Mouse (Mus musculus) heart, embryonic 10.5 days (tissue): Measurements from ENCODE around the gene Epb41l2. TPM values are rescaled to one million over a fixed set of nuclear protein-coding genes. Genes with fewer than 3 reads are reported as not detected.

ENCODE experiments used
- DNase-seq: peaks from one replicate; pipeline ENCODE4 v3.0.0-alpha.2; 2017; ENCODE audit warnings: low spot score
- H3K27ac ChIP-seq: fragments of 300-500 bp; sonication (generic); 2 replicates; pipeline ENCODE4 v1.5.1; 2016; ENCODE audit warnings: mild to moderate bottlenecking
- H3K27me3 ChIP-seq: fragments of 300-500 bp; sonication (generic); 2 replicates; pipeline ENCODE4 v1.6.1; 2016; ENCODE audit warnings: mild to moderate bottlenecking; ENCODE audit not compliant: poor library complexity, insufficient read depth, severe bottlenecking
- H3K36me3 ChIP-seq: fragments of 300-500 bp; sonication (generic); 2 replicates; pipeline ENCODE4 v1.6.1; 2016; ENCODE audit warnings: mild to moderate bottlenecking, moderate library complexity
- H3K4me1 ChIP-seq: fragments of 300-500 bp; sonication (generic); 2 replicates; pipeline ENCODE4 v1.6.1; 2016; ENCODE audit warnings: mild to moderate bottlenecking
- H3K4me3 ChIP-seq: fragments of 300-500 bp; sonication (generic); 2 replicates; pipeline ENCODE4 v1.5.1; 2016; ENCODE audit warnings: mild to moderate bottlenecking, moderate library complexity
- H3K9me3 ChIP-seq: fragments of 300-500 bp; sonication (generic); 2 replicates; pipeline ENCODE4 v1.6.1; 2016; ENCODE audit warnings: mild to moderate bottlenecking, moderate library complexity
- WGBS: fragments of 180-500 bp; shearing (Covaris S2); methylation state at CpG from one replicate; pipeline ENCODE4 v1.1.7; 2016; 5-methylcytosine and 5-hydroxymethylcytosine counted together
- polyA plus RNA-seq: library from polyadenylated mRNA; unstranded; fragments of >200 nt; fragmentation: Nextera tagmentation; extraction: Ambion mirVana; gene quantifications from 2 replicates; pipeline ENCODE4 v1.2.1, GENCODE M21; 2016

Gene Epb41l2
- polyA plus RNA-seq, 1 experiment from 2014 or later, result 55.6 TPM

DNA sequence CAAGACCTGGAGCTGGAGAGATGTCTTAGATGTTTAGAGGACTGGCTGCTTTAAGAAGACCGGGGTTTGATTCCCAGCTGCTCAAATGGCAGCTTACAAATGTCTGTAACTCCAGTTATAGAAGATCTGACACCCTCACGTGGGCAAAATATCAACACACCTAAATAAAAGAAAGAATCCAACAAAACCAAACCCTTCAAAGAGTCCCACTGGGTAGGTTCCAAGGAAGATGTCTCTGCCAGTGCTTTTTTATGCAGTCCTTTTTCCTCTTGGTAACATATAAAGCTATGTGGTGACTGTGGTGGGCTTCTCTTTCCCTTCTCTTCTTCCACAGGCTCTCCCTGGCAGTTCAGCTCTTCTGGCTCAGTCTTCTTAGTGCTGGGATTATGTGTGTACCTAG is 11.7 kb downstream of the Epb41l2 start:
- H3K27ac ChIP-seq, result 0 out of 2 replicates have a peak overlapping the region, but pooled peaks have one; percentile 7
- no peak for DNase-seq

DNA sequence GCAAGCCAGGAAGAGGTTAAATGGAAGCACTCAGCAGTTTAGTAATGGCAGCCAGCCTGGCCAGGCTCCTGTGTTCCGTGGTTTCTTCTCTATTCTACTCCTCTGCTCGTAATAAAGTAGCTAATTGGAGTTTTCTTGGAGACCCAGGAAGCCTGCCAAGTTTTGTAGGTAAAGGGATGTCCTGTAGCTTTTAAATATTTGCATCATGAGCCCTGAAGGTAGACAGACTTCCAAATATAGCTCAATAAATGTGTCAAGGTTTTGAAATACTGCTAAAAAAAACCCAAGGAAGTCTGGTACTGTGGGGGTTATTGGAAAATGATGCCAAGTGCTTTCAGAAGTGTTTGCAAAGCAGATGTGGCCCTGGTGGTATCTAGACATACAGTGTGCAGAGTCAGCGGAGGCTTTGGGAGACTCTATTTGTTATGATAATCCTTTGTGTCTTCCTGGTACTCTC is 12.3 kb downstream of the Epb41l2 start:
- peaks cover 50% of the 10 kb centered on the region for H3K4me1 ChIP-seq
- no peaks in the 10 kb centered on the region for H3K9me3 ChIP-seq
- peaks cover 1% of the 10 kb centered on the region; the same call in 1 of the 2 replicates for H3K36me3 ChIP-seq
- no peak overlapping the region for H3K4me3 ChIP-seq
- 35% methylated on average over 3 of the region's 3 CpGs for WGBS
- H3K27me3 ChIP-seq, result no peaks in the 10 kb centered on the region
- 0 out of 2 replicates have a peak overlapping the region, but pooled peaks have one; percentile 11 for H3K27ac ChIP-seq
- peak; percentile 24 for DNase-seq

More for the DNA sequence above, 11.7 kb downstream of the Epb41l2 start:
- no peaks in the 10 kb centered on the region for H3K36me3 ChIP-seq
- no peaks in the 10 kb centered on the region for H3K9me3 ChIP-seq
- WGBS, result 80% methylated on average over 2 of the region's 2 CpGs
- H3K4me3 ChIP-seq, result no peak overlapping the region
- H3K27me3 ChIP-seq, result no peaks in the 10 kb centered on the region
- peaks cover 56% of the 10 kb centered on the region for H3K4me1 ChIP-seq

DNA sequence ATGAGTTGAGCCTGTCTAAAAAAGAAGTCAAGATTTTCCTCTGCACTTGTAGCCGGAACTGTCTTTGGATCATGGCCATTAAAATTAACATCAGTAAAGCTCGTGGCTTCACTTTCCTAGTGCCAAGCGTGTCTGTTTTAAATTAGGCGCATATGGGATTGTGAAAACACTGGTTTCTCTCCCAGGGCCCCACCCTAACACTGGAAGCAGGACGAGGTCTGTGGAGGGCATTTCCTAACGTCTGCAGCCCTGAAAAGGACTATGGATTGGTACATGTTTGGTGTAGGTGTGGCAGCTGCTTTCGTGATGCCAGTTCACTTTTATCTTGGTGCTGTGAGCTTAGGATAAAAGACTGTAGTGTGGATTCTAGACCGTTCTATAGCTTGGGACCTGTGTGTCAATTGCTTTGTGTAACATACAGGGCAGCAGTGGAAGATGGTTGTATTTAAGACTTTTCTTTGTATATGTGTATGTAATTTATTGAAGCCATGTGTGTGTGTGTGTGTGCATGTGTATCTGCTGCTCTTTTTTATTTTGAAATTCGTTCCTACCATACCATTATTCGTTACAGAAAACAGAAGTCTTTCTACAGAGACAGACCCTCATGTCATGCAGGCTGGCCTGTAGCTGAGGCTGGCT is 13.0 kb downstream of the Epb41l2 start:
- H3K4me3 ChIP-seq, result no peak overlapping the region
- peaks cover 49% of the 10 kb centered on the region for H3K4me1 ChIP-seq
- no peaks in the 10 kb centered on the region for H3K9me3 ChIP-seq
- WGBS, result 54% methylated on average over 10 of the region's 10 CpGs
- H3K27me3 ChIP-seq, result no peaks in the 10 kb centered on the region
- DNase-seq, result peak; percentile 48
- H3K27ac ChIP-seq, result no peak overlapping the region
- H3K36me3 ChIP-seq, result peaks cover 8% of the 10 kb centered on the region

DNA sequence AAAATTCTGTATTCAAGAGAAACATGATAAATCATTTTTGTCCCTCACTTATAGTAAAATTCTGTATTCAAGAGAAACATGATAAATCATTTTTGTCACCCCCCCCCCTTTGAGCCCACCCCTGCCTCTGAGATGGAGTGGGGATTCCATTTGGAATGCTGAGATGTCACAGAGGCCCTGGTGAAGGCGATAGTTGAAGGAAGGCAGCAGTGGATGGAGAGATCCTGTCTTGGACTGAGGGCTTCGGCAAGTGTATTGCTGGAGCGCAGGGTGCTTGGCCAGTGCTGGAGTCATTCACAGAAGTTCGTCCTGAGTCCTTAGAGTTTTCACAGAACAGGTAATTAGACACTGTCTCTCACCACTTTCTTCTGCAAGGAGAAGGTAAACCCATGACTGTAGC is 15.4 kb downstream of the Epb41l2 start:
- Histone ChIP-seq H3K27me3 (no peaks in the 10 kb centered on the region), H3K36me3 (peaks cover 26% of the 10 kb centered on the region), H3K27ac (no peak overlapping the region), H3K9me3 (no peaks in the 10 kb centered on the region), H3K4me3 (no peak overlapping the region), H3K4me1 (peaks cover 43% of the 10 kb centered on the region)
- 58% methylated on average over 4 of the region's 4 CpGs for WGBS
- no peak for DNase-seq

DNA sequence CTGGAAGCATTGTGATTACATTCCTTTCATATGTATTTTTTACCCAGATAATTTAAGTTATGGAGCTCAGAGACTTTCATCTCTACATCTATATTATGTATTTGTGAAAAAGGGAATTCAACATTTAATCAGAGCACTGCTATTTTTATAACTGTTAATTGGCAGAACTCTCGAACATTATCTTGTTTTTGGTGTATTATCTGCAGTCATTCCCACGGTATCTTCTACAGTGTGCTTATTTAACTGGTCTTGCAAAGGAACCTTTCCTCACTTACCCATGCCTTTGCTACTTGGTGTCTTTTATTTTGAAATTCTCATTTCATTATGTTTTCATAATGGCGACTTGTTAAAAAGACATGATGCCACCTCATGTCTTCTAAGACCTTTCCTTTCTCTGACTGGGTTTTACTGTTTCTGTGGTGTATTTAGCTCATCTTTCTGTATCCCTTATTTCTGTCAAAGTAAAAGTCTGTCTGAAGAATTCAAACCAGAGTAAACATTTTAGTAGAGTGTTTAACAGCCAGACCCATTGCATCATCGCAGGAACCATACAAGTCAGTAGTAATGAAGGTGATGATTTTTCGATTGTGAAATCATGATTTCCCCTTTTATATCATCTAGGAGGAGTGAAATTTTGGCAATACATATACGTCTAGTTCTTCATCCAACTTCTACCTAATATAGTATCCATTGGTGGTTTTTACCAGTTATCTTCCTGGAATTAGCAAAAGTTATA is 21.3 kb downstream of the Epb41l2 start:
- WGBS, result 63% methylated on average over 6 of the region's 6 CpGs
- peaks cover 26% of the 10 kb centered on the region for H3K36me3 ChIP-seq
- no peak for DNase-seq
- peaks cover 29% of the 10 kb centered on the region; the same call in 1 of the 2 replicates for H3K4me1 ChIP-seq
- no peak overlapping the region for H3K4me3 ChIP-seq
- H3K27ac ChIP-seq, result no peak overlapping the region
- no peaks in the 10 kb centered on the region for H3K9me3 ChIP-seq
- H3K27me3 ChIP-seq, result no peaks in the 10 kb centered on the region

DNA sequence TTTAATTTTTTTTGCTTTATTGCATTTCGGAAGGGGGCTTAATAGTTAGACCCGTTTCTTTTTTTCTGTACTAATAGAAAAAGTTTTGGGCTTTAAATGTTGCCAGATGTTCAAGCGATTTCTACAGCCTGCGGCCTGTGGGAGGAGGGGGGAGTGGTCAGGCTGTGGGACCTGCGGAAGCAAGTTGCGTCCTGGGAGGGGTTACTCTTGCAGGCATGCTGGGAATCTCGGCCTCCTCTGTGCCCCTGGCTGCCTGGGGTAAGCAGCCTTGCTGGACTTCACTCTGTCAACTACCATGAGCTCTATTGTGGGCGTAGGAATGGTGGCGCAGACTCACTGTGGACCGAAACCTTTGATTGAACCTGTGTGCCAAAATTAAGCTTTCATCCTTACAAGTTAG is 22.4 kb downstream of the Epb41l2 start:
- Histone ChIP-seq H3K27me3 (no peaks in the 10 kb centered on the region), H3K4me1 (peaks cover 39% of the 10 kb centered on the region), H3K27ac (no peak overlapping the region), H3K36me3 (peaks cover 24% of the 10 kb centered on the region), H3K9me3 (no peaks in the 10 kb centered on the region), H3K4me3 (no peak overlapping the region)
- no peak for DNase-seq
- 42% methylated on average over 10 of the region's 10 CpGs for WGBS

DNA sequence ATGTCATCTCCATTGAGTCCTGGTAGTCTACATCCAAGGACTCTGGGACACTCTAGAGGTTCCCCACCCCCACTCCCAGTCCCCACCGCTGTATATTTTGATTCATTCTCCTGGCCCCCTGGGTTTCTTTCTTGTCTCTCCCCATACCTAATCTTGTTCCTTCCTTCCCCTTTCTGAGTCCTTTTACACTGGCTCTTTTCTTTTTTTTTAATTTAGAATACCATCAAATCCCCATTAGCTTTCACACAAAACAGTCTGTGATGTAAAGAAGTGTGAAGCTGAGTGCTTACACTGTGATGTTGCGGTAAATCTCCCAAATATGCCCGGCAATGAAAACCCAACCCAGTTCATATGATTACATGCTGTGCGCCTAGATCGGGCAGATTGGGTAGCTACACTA is 23.6 kb downstream of the Epb41l2 start:
- Histone ChIP-seq H3K9me3 (no peaks in the 10 kb centered on the region), H3K4me1 (peaks cover 51% of the 10 kb centered on the region), H3K27me3 (no peaks in the 10 kb centered on the region), H3K4me3 (no peak overlapping the region), H3K27ac (no peak overlapping the region), H3K36me3 (peaks cover 12% of the 10 kb centered on the region)
- 67% methylated on average over 5 of the region's 5 CpGs for WGBS
- no peak for DNase-seq

DNA sequence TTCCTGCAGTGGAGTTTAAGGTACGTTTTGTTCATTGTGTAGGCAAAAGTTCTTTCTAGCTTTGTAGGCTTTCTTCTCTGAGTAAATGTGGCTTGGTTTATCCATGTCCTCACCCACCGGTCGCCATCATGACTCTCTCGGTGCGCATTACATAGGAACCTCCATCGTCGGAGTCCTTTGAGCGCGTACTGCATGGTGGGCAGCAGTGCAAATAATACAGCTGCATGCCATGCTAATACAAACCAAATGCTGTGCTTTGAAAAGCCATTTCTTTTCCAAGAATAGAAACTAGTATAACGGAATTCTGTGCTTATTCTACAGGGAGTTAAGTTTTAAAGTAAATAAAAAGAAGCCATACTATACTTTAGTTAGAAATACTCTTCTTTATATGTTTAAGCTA is 24.8 kb downstream of the Epb41l2 start:
- no peaks in the 10 kb centered on the region for H3K27me3 ChIP-seq
- no peak overlapping the region for H3K4me3 ChIP-seq
- H3K36me3 ChIP-seq, result peaks cover 1% of the 10 kb centered on the region
- peaks cover 55% of the 10 kb centered on the region for H3K4me1 ChIP-seq
- H3K27ac ChIP-seq, result no peak overlapping the region
- no peak for DNase-seq
- no peaks in the 10 kb centered on the region for H3K9me3 ChIP-seq
- WGBS, result 90% methylated on average over 10 of the region's 10 CpGs

DNA sequence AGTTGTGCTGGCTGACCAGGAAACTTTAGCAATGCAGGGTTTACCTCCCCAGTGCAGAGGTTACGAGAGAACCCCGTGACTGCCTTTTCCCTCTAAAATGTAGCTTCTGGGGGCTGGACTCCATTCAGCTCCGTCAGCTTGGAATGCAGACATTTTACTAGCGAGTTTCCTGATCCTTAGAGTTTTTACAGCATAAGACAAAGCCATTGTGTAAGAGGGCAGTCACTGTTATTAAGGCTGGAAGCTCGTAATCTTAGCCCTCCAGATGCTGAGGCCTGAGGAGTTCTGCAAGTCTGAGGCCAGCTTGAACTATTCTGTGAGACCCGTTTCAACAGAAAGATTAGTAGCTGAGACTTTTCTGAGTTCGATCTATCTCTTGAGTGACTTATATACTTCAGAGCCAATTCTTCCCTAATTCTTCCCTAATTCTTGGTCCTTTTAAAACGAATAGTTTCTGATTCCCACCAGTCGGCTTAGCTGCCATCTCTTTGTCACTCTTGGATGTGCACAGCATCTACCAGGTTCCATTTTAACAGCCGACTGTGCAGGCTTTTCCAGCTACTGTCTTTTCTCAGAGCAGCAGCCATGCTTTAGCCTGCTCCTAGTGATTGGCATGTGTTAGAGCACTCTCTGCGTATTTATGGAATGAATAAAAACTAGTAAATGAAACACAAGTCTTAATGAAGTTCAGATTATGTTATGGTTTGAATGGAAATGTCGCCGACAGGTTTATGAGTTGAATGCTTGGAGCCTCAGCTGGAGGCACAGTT is 26.4 kb downstream of the Epb41l2 start:
- no peak for DNase-seq
- peaks cover 50% of the 10 kb centered on the region for H3K4me1 ChIP-seq
- no peaks in the 10 kb centered on the region for H3K9me3 ChIP-seq
- WGBS, result 58% methylated on average over 13 of the region's 13 CpGs
- no peaks in the 10 kb centered on the region; the same call in 1 of the 2 replicates for H3K36me3 ChIP-seq
- no peak overlapping the region for H3K4me3 ChIP-seq
- H3K27ac ChIP-seq, result peak overlapping the region; percentile 45; the same call in 1 of the 2 replicates
- H3K27me3 ChIP-seq, result no peaks in the 10 kb centered on the region

DNA sequence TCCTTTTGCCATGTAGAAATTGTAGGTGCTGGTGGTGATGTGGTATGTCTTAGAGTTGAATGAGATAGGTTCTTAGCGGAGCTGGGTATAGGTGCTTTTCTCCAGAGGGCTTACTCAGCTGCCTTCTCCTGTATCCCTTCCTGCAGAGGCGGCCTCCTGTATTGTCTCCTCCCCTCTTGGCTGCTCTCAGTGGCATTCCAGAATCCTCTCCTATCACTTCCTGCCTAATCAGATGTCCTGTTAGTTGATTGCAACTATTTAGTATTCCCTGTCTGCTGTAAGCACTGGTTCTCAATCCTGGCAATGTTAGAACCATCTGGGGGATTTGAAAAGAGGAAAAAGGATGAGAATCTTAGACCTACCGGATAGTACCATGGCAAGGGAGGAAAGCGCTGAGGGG is 27.3 kb downstream of the Epb41l2 start:
- Histone ChIP-seq H3K4me1 (peaks cover 47% of the 10 kb centered on the region), H3K27me3 (no peaks in the 10 kb centered on the region), H3K27ac (peak overlapping the region; percentile 31; the same call in 1 of the 2 replicates), H3K9me3 (no peaks in the 10 kb centered on the region), H3K36me3 (no peaks in the 10 kb centered on the region; the same call in 1 of the 2 replicates), H3K4me3 (no peak overlapping the region)
- no peak for DNase-seq
- 40% methylated on average over 4 of the region's 4 CpGs for WGBS

DNA sequence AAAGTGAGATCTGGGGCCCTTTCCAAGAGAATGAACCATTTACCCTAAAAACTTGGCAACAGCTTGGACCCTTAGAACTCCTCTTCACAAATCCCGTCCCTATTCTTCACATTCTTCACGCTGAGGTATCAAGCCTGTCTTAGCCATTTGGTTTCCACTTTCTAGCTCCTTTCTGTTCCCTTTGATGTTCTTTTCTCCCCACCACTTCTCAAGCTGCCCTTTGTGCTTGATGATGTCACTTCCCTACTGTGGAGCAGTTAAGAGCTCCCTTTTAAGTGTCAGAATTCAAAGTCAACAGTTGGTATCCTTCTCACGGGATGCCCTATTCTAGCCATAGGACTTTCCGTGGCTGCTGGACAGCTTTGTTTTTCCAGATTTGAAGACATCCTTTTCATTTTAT is 27.7 kb downstream of the Epb41l2 start:
- DNase-seq, result no peak
- H3K27ac ChIP-seq, result peak overlapping the region; percentile 31; the same call in 1 of the 2 replicates
- no peaks in the 10 kb centered on the region for H3K9me3 ChIP-seq
- H3K4me3 ChIP-seq, result no peak overlapping the region
- H3K27me3 ChIP-seq, result no peaks in the 10 kb centered on the region
- peaks cover 44% of the 10 kb centered on the region for H3K4me1 ChIP-seq
- 21% methylated on average over 4 of the region's 4 CpGs for WGBS
- no peaks in the 10 kb centered on the region for H3K36me3 ChIP-seq

DNA sequence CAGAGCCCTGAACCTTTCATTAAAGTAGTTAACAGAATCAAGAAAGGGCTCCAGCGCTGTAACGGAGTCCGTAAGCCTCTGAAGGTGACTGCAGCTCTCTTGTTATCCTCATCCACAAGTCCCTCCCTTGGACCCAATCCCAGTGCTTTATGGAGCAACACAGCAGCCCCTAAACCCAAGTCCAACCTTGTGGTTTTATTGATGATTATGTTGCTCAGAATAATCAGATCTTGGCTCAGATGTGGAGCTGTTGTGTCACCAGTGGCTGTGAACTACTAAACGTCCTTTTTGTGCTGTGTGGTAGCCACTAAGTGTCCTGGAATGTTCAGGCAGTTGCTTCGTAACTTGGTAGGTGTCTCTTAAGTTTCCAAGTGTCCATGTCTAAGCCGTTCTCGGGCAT is 33.2 kb downstream of the Epb41l2 start:
- H3K27ac ChIP-seq, result 0 out of 2 replicates have a peak overlapping the region, but pooled peaks have one; percentile 16
- WGBS, result 81% methylated on average over 7 of the region's 7 CpGs
- no peaks in the 10 kb centered on the region for H3K27me3 ChIP-seq
- H3K4me3 ChIP-seq, result no peak overlapping the region
- peaks cover 38% of the 10 kb centered on the region for H3K4me1 ChIP-seq
- H3K9me3 ChIP-seq, result no peaks in the 10 kb centered on the region
- no peaks in the 10 kb centered on the region for H3K36me3 ChIP-seq
- no peak for DNase-seq

DNA sequence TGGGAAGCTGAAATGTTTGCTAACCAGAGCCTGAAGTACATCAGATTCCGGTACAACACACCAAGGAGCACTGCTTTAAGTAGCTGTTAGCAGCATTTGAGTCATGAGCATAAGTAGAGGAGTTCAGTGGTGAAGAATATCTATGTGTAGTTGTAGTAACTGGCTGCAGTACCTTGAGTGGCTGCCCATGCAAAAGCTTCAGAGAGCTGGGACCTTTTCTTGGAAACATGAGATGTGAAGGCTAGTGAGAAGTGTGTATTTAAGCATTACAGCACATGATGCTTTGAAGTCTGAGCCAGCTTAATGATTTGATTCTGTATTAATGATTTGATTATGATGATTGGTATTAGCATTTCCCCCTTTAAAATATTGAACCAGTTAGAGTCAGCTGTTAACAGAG is 34.1 kb downstream of the Epb41l2 start:
- H3K4me1 ChIP-seq, result peaks cover 39% of the 10 kb centered on the region
- no peaks in the 10 kb centered on the region for H3K27me3 ChIP-seq
- DNase-seq, result no peak
- H3K4me3 ChIP-seq, result no peak overlapping the region
- WGBS, result 78% methylated on average over 1 of the region's 1 CpGs
- no peak overlapping the region for H3K27ac ChIP-seq
- no peaks in the 10 kb centered on the region for H3K9me3 ChIP-seq
- no peaks in the 10 kb centered on the region for H3K36me3 ChIP-seq
